Mouse (Mus musculus) neutrophil, adult 59 days (primary cell): ENCODE data around the gene Vmn1r131. TPM values are rescaled to one million over a fixed set of nuclear protein-coding genes. Genes with fewer than 3 reads are reported as not detected.

Experiments used
- total RNA-seq, 2 experiments: library from RNA; stranded (reverse); gene quantifications; 1 replicate in 1 of 2; 2 replicates in 1 of 2; pipeline ENCODE4 v1.2.4; 2023

The Vmn1r131 gene
- not detected for total RNA-seq

DNA sequence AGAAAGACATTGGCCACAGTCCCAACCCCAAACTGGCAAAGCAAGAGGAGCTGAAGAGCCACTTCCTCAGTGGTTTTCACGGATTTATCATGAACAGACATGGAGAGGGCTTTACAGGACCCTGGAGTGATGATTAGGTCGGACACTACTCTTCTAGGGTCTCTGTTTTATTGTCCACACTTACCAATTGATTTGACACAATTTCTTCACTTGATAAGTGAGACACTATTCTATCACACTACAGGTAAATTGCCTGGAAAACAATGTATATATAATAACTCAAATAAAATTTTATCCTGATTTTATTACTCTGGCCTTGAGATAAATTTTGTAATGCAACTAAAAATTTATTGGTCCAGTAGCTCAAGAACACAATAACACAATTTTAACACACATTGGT lies at the start of gene Vmn1r131:
Vmn1r131 (minus strand) TSS at position 101 of the 400 bp plus-strand sequence.

GRCm38 (mm10) chr7:21511480-21511879 lies 34.4 kb downstream of the Vmn1r131 start, which contains the start of gene Vmn1r130:
Gene Vmn1r130, plus strand, starts transcription at chr7:21511780.

Other genes with a start within 250 kb of the Vmn1r131 start
- not detected for gene Vmn1r126, start 244.6 kb downstream of the Vmn1r131 start, total RNA-seq
- gene Vmn1r127, start 226.2 kb downstream of the Vmn1r131 start, total RNA-seq = not detected
- gene Vmn1r128, start 196.7 kb downstream of the Vmn1r131 start, total RNA-seq = not detected
- gene Vmn1r129, start 184.8 kb downstream of the Vmn1r131 start, total RNA-seq = not detected
- gene Gm6882, start 113.3 kb downstream of the Vmn1r131 start, total RNA-seq = not detected
- gene Vmn1r130, start 34.3 kb downstream of the Vmn1r131 start, total RNA-seq = not detected
- gene Vmn1r132, start 68.0 kb upstream of the Vmn1r131 start, total RNA-seq = not detected
- gene Gm4175, start 215.4 kb upstream of the Vmn1r131 start, total RNA-seq = not detected